Mouse (Mus musculus) limb, embryonic 12.5 days (tissue): ENCODE results near the gene Dgkz. TPM values are rescaled to one million over a fixed set of nuclear protein-coding genes. Genes with fewer than 3 reads are reported as not detected.

ENCODE experiments used
- ATAC-seq: fragments of 200-750 bp; cut with Nextera tagmentation; 2 replicates; pipeline ENCODE4 v1.8.0; 2017; ENCODE audit warnings: low read depth, moderate TSS enrichment; ENCODE audit not compliant: insufficient number of reproducible peaks, insufficient read depth, low FRiP score, low TSS enrichment
- H3K27ac ChIP-seq: fragments of 300-500 bp; sonication (generic); 2 replicates; pipeline ENCODE4 v1.5.1; 2016; ENCODE audit warnings: mild to moderate bottlenecking, moderate library complexity
- H3K27me3 ChIP-seq: fragments of 300-500 bp; sonication (generic); 2 replicates; pipeline ENCODE4 v1.6.1; 2016; ENCODE audit warnings: mild to moderate bottlenecking, moderate library complexity
- H3K36me3 ChIP-seq: fragments of 300-500 bp; sonication (generic); 2 replicates; pipeline ENCODE4 v1.6.1; 2016; ENCODE audit warnings: mild to moderate bottlenecking, moderate library complexity
- H3K4me1 ChIP-seq: fragments of 300-500 bp; sonication (generic); replicated peaks from 2 replicates; pipeline ENCODE4 v1.6.1; 2016
- H3K4me2 ChIP-seq: fragments of 300-500 bp; sonication (generic); 2 replicates; pipeline ENCODE4 v1.6.1; 2016; ENCODE audit warnings: mild to moderate bottlenecking, moderate library complexity
- H3K4me3 ChIP-seq: fragments of 300-500 bp; sonication (generic); replicated peaks from 2 replicates; pipeline ENCODE4 v1.5.1; 2016; ENCODE audit warnings: mild to moderate bottlenecking
- H3K9ac ChIP-seq: fragments of 300-500 bp; sonication (generic); replicated peaks from 2 replicates; pipeline ENCODE4 v1.6.1; 2016; ENCODE audit warnings: mild to moderate bottlenecking, moderate library complexity
- H3K9me3 ChIP-seq: fragments of 300-500 bp; sonication (generic); 2 replicates; pipeline ENCODE4 v1.6.1; 2016; ENCODE audit warnings: mild to moderate bottlenecking, moderate library complexity
- WGBS: fragments of 180-500 bp; shearing (Covaris S2); methylation state at CpG from one replicate; pipeline ENCODE4 v1.1.7; 2016; 5-methylcytosine and 5-hydroxymethylcytosine counted together
- polyA plus RNA-seq: library from polyadenylated mRNA; unstranded; fragments of >200 nt; fragmentation: Nextera tagmentation; extraction: Ambion mirVana; gene quantifications from 2 replicates; pipeline ENCODE4 v1.2.1, GENCODE M21; 2016

The Dgkz gene
- polyA plus RNA-seq, 1 experiment from 2014 or later: 33.7 TPM

DNA sequence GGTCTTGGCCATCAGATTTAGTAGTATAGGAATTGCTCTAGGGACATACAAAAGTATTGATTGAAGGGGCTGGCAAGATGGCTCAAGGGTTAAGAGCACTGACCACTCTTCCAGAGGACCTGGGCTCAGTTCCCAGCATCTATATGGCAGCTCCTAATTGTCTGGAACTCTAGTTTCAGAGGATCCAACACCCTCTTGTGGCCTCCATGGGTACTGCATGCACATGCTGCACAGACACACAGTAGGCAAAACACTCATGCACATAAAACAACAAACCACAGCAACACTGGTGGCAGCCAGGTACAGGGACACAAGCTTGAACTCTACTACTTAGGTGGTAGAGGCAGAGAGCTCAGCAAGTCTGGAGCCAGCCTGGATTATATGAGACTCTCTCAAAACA lies 14.1 kb upstream of the Dgkz start:
- H3K4me1 ChIP-seq: 0 out of 2 replicates have a peak, but pooled peaks cover 7% of the 10 kb centered on the region
- no peak overlapping the region for H3K4me3 ChIP-seq
- no peak for ATAC-seq
- H3K4me2 ChIP-seq: no peak overlapping the region
- no peaks in the 10 kb centered on the region for H3K36me3 ChIP-seq
- H3K27me3 ChIP-seq: peaks cover 10% of the 10 kb centered on the region; the same call in 1 of the 2 replicates
- H3K9me3 ChIP-seq: no peaks in the 10 kb centered on the region
- H3K9ac ChIP-seq: no peak overlapping the region
- H3K27ac ChIP-seq: no peak overlapping the region

GRCm38 (mm10) chr2:91987542-91987941 lies 11.9 kb upstream of the Dgkz start:
- Histone ChIP-seq H3K4me2 (no peak overlapping the region), H3K9ac (no peak overlapping the region), H3K27ac (no peak overlapping the region), H3K9me3 (no peaks in the 10 kb centered on the region), H3K36me3 (no peaks in the 10 kb centered on the region), H3K27me3 (peaks cover 7% of the 10 kb centered on the region; the same call in 1 of the 2 replicates), H3K4me3 (no peak overlapping the region), H3K4me1 (peaks cover 17% of the 10 kb centered on the region)
- no peak for ATAC-seq
- 0% methylated on average over 3 of the region's 3 CpGs for WGBS

DNA sequence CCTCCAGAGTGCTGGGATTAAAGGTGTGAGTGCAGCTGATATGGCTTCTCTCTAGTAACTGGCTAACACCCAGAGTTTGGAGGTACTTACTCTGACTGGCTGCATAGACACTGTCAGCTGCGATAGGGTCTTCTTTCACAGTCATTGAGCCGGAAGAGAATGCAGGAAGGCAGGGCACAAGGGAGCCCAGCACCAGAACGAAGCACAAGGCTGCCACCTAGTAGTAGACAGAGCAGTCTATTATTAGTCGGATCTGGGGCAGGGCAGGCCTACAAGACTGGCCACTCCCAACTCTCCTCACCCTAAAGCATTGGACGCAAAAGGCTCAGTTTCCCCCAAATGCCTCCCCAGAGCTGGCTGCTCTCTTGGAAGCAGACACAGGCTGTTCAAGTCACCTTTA lies 10.4 kb upstream of the Dgkz start:
- Histone ChIP-seq H3K4me1 (peaks cover 18% of the 10 kb centered on the region), H3K4me2 (no peak overlapping the region), H3K27me3 (peaks cover 7% of the 10 kb centered on the region; the same call in 1 of the 2 replicates), H3K36me3 (no peaks in the 10 kb centered on the region), H3K27ac (no peak overlapping the region), H3K4me3 (no peak overlapping the region), H3K9me3 (no peaks in the 10 kb centered on the region), H3K9ac (no peak overlapping the region)
- ATAC-seq: no peak
- WGBS: 5% methylated on average over 5 of the region's 5 CpGs

DNA sequence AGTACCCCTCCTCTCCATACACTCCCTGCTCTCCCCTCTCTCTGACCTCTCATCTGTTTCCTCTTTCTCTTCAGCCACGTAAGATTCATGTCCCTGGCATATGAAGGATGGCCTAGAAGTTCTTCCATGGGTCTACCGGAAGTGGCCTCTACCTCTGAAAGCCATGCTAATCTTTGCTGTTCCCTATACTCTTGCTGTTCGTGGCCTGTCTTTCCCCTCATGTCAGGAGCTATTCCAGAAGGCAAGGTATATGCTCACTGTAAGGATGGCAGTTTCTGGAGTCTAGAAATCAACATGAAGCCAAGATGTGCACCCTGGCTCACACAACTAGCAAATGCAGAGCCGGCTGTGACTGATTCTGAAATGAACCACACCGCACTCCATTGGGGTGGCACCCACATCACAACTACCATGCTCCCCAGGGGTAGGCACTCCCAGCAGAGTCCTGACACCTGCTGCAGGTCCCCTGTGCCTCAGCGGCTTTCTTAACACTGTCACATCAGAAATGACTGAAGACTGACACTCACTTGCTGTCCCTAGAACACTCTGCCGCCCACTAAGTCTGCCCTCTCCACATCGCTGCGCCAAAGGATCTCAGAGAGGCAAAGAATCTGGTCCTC lies 9.4 kb upstream of the Dgkz start:
- Histone ChIP-seq H3K4me1 (peaks cover 28% of the 10 kb centered on the region), H3K36me3 (no peaks in the 10 kb centered on the region), H3K9me3 (no peaks in the 10 kb centered on the region), H3K4me2 (peak overlapping the region; percentile 54), H3K27me3 (peaks cover 7% of the 10 kb centered on the region; the same call in 1 of the 2 replicates), H3K9ac (0 out of 2 replicates have a peak overlapping the region, but pooled peaks have one; percentile 51), H3K4me3 (peak overlapping the region; percentile 24; the same call in 1 of the 2 replicates), H3K27ac (no peak overlapping the region)
- ATAC-seq: no peak; the same call in 1 of the 2 replicates
- WGBS: 26% methylated on average over 9 of the region's 9 CpGs

GRCm38 (mm10) chr2:91984439-91984838 lies 8.8 kb upstream of the Dgkz start:
- peak; percentile 44 for ATAC-seq
- Histone ChIP-seq H3K9me3 (no peaks in the 10 kb centered on the region), H3K4me1 (peaks cover 32% of the 10 kb centered on the region), H3K4me2 (peak overlapping the region; percentile 54), H3K9ac (peak overlapping the region; percentile 51), H3K36me3 (no peaks in the 10 kb centered on the region), H3K4me3 (peak overlapping the region; percentile 24), H3K27me3 (peaks cover 7% of the 10 kb centered on the region; the same call in 1 of the 2 replicates), H3K27ac (0 out of 2 replicates have a peak overlapping the region, but pooled peaks have one; percentile 43)
- WGBS: 3% methylated on average over 13 of the region's 13 CpGs

DNA sequence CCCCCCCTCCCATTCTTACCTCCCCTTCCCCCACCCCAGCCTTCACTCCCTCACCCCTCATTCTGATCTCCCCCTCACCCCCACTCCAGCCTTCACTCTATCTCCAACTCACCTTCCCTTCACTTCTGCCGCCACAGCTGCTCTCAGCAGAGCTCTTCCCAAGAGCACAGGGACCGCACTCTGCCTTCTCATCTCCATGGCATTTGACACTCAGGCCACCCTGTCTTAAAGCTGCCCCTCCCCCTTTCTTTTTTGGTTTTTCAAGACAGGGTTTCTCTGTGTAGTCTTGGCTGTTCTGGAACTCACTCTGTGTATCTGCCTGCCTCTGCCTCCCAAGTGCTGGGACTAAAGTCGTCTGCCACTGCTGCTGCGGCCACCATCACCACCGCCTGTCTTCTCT lies 5.2 kb upstream of the Dgkz start:
- ATAC-seq: no peak
- no peaks in the 10 kb centered on the region for H3K9me3 ChIP-seq
- no peaks in the 10 kb centered on the region for H3K36me3 ChIP-seq
- no peak overlapping the region for H3K4me2 ChIP-seq
- no peak overlapping the region for H3K9ac ChIP-seq
- H3K4me1 ChIP-seq: peaks cover 48% of the 10 kb centered on the region
- no peak overlapping the region for H3K4me3 ChIP-seq
- peaks cover 36% of the 10 kb centered on the region for H3K27me3 ChIP-seq
- H3K27ac ChIP-seq: no peak overlapping the region
- WGBS: 42% methylated on average over 5 of the region's 5 CpGs

- Histone ChIP-seq H3K9ac (no peak overlapping the region), H3K4me2 (no peak overlapping the region), H3K27ac (no peak overlapping the region), H3K36me3 (no peaks in the 10 kb centered on the region), H3K4me1 (peaks cover 54% of the 10 kb centered on the region), H3K9me3 (no peaks in the 10 kb centered on the region), H3K4me3 (no peak overlapping the region), H3K27me3 (peaks cover 42% of the 10 kb centered on the region)
- no peak for ATAC-seq
- 8% methylated on average over 4 of the region's 4 CpGs for WGBS
Observed at GRCm38 (mm10) chr2:91980245-91980644, 4.6 kb upstream of the Dgkz start.

GRCm38 (mm10) chr2:91978547-91978946 lies 2.9 kb upstream of the Dgkz start:
- H3K4me1 ChIP-seq: peaks cover 40% of the 10 kb centered on the region
- H3K36me3 ChIP-seq: no peaks in the 10 kb centered on the region
- H3K4me2 ChIP-seq: no peak overlapping the region
- peaks cover 59% of the 10 kb centered on the region for H3K27me3 ChIP-seq
- ATAC-seq: no peak
- H3K4me3 ChIP-seq: no peak overlapping the region
- H3K27ac ChIP-seq: no peak overlapping the region
- WGBS: 27% methylated on average over 2 of the region's 2 CpGs
- H3K9ac ChIP-seq: no peak overlapping the region
- no peaks in the 10 kb centered on the region for H3K9me3 ChIP-seq

DNA sequence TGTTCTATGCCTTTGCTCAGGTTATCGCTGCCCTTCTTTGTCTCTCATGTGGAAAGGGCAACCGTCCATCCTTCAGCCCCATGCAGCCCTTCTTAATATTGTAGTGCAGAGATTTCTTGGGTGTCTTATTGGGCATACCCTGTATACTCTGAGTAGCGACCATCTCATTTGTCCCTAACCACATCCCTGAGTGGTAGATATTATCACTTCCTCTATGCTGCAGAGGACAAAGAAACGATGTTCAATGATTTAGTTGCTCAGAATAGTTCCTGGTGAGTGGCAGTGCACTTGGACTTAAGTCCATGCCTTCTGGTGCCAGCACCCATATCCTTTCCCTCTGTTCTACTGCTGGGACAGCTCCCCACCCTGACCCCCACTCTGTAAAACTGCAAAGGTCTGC lies 2.3 kb upstream of the Dgkz start:
- Histone ChIP-seq H3K36me3 (no peaks in the 10 kb centered on the region), H3K4me3 (no peak overlapping the region), H3K4me2 (no peak overlapping the region), H3K9me3 (no peaks in the 10 kb centered on the region), H3K4me1 (peaks cover 40% of the 10 kb centered on the region), H3K27me3 (peaks cover 64% of the 10 kb centered on the region), H3K27ac (no peak overlapping the region), H3K9ac (no peak overlapping the region)
- WGBS: 80% methylated on average over 4 of the region's 4 CpGs
- ATAC-seq: no peak

DNA sequence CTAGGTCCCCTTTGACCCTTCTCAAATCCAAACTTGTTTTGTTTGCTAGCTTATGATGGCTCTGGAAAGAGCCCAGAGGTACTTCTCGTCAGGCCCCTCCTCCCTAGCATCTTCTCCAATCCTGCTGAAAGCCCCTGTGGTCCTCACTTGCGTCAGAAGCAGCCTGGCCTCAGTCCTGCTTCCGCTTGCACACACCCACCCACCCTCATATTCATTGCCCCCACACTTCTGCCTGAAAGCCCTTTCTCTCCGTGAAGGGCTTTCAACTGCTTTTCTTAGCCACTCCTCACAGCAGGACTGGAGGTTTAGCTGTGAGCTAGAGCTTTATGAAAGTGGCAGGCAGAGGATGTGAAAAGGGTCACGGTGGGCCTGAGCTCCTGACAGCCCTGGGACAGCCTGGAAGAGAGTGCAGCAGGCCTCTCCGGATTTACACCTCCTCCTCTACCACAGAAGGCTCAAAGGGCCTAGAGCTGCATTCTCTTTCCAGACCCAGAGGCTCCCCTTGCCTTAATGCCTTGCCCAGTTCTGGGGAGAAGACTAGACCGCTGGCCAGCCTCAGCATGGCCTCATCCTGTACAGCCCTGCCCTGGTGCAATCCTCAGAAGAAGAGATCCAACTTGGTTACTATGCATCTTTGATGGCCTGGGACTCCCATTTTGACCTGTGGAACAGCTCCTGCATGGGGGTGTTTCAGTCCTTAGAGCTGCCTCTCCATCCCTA lies 2.1 kb downstream of the Dgkz start:
- 28% methylated on average over 7 of the region's 7 CpGs for WGBS
- Histone ChIP-seq H3K9ac (no peak overlapping the region), H3K4me1 (peaks cover 25% of the 10 kb centered on the region), H3K4me2 (no peak overlapping the region), H3K4me3 (no peak overlapping the region), H3K9me3 (no peaks in the 10 kb centered on the region), H3K36me3 (no peaks in the 10 kb centered on the region), H3K27me3 (peaks cover 71% of the 10 kb centered on the region), H3K27ac (no peak overlapping the region)
- ATAC-seq: no peak

DNA sequence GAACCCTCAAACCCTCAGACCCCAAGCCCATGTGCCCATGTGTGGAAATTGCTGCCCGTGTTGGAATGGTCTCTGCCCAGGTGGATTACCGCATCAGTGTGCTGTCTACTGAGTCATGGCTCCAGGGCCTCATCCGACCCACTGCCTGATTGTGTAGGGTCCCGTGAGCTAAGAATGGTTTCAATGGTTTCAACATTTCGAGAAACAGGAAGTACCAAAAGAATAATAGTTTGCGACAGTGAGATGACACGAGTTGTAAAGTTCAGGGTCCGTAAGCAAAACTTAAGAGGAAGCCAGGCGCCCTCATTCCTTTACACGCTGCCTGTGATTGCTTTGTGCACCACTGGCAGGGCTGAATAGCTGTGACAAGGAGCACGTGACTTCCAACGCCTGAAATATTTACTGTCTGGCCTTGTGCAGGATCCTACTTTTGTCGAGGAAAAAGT lies 3.5 kb downstream of the Dgkz start:
- no peaks in the 10 kb centered on the region for H3K36me3 ChIP-seq
- no peak overlapping the region for H3K4me3 ChIP-seq
- peaks cover 57% of the 10 kb centered on the region for H3K27me3 ChIP-seq
- WGBS: 40% methylated on average over 13 of the region's 13 CpGs
- peaks cover 29% of the 10 kb centered on the region for H3K4me1 ChIP-seq
- no peak overlapping the region for H3K9ac ChIP-seq
- no peaks in the 10 kb centered on the region for H3K9me3 ChIP-seq
- ATAC-seq: no peak
- H3K4me2 ChIP-seq: no peak overlapping the region
- H3K27ac ChIP-seq: no peak overlapping the region
